Mouse (Mus musculus): ENCODE measurements around the gene Samt1. TPM values are rescaled to one million over a fixed set of nuclear protein-coding genes. Genes with fewer than 3 reads are reported as not detected.
A peak's percentile ranks its signal among the peaks of the same experiment; 100 is the strongest.
"Not testable (repeated sequence)": the region's sequence is repeated elsewhere in the genome, so short reads cannot be mapped to it uniquely, and the experiment has no call there.

The Samt1 gene
- polyA plus RNA-seq (2016; fragmentation: Nextera tagmentation; extraction: Ambion mirVana) = not detected in 2 replicates

- not testable (repeated sequence) for H3K4me3 ChIP-seq; DNase-seq (ENCODE audit: low spot score); H3K27me3 ChIP-seq (ENCODE audit: insufficient read depth, poor library complexity, severe bottlenecking); H3K4me1 ChIP-seq (replicated peaks); H3K9me3 ChIP-seq; H3K36me3 ChIP-seq; H3K27ac ChIP-seq
Observed at GRCm38 (mm10) chrX:154012540-154012939, at the start of gene Samt1. Gene Samt1 (minus strand): TSS chrX:154012640.

GRCm38 (mm10) chrX:154054939-154055338 lies 42.5 kb upstream of the Samt1 start, which contains the start of gene Gm10057:
Gene Gm10057 (minus strand): TSS chrX:154055039.
- H3K27ac ChIP-seq; H3K4me3 ChIP-seq; H3K27me3 ChIP-seq (ENCODE audit: insufficient read depth, poor library complexity, severe bottlenecking); H3K4me1 ChIP-seq (replicated peaks); DNase-seq (ENCODE audit: low spot score); H3K36me3 ChIP-seq; H3K9me3 ChIP-seq: not testable (repeated sequence)

GRCm38 (mm10) chrX:154033727-154034126 lies 21.3 kb upstream of the Samt1 start, which contains the start of gene 4921511M17Rik:
Gene 4921511M17Rik (minus strand): TSS chrX:154033827.
- DNase-seq (ENCODE audit: low spot score); H3K9me3 ChIP-seq; H3K4me3 ChIP-seq; H3K27me3 ChIP-seq (ENCODE audit: insufficient read depth, poor library complexity, severe bottlenecking); H3K4me1 ChIP-seq (replicated peaks); H3K27ac ChIP-seq; H3K36me3 ChIP-seq: not testable (repeated sequence)

- not testable (repeated sequence) for H3K9me3 ChIP-seq
Observed at GRCm38 (mm10) chrX:153976914-153977313, 35.5 kb downstream of the Samt1 start.

GRCm38 (mm10) chrX:153976467-153976866 lies 36.0 kb downstream of the Samt1 start:
- H3K4me3 ChIP-seq; H3K27me3 ChIP-seq (ENCODE audit: insufficient read depth, poor library complexity, severe bottlenecking); H3K4me1 ChIP-seq (replicated peaks); H3K27ac ChIP-seq; H3K9me3 ChIP-seq; DNase-seq (ENCODE audit: low spot score); H3K36me3 ChIP-seq: not testable (repeated sequence)
- 25% methylated on average over 4 of the region's 4 CpGs for WGBS

More at GRCm38 (mm10) chrX:153976914-153977313, 35.5 kb downstream of the Samt1 start:
- not testable (repeated sequence) for DNase-seq (ENCODE audit: low spot score); H3K27me3 ChIP-seq (ENCODE audit: insufficient read depth, poor library complexity, severe bottlenecking); H3K4me1 ChIP-seq (replicated peaks); H3K36me3 ChIP-seq; H3K27ac ChIP-seq; H3K4me3 ChIP-seq
- whole genome bisulfite sequencing = no CpG with 5 or more reads among the region's 2 CpGs

GRCm38 (mm10) chrX:153974450-153974849 lies 38.0 kb downstream of the Samt1 start:
- WGBS = 13% methylated on average over 2 of the region's 2 CpGs
- peak; percentile 3 for DNase-seq (ENCODE audit: low spot score)
- Histone ChIP-seq H3K27me3 (ENCODE audit: insufficient read depth, poor library complexity, severe bottlenecking) (no peaks in the 10 kb centered on the region), H3K36me3 (no peaks in the 10 kb centered on the region), H3K9me3 (peaks cover 3% of the 10 kb centered on the region; the same call in 1 of the 2 replicates), H3K4me3 (no peak overlapping the region), H3K27ac (no peak overlapping the region), H3K4me1 (replicated peaks) (no peaks in the 10 kb centered on the region)

GRCm38 (mm10) chrX:153952866-153953265 lies 59.6 kb downstream of the Samt1 start:
- WGBS = no CpG with 5 or more reads among the region's 2 CpGs
- H3K4me3 ChIP-seq; H3K9me3 ChIP-seq; H3K36me3 ChIP-seq; H3K27me3 ChIP-seq (ENCODE audit: insufficient read depth, poor library complexity, severe bottlenecking); H3K4me1 ChIP-seq (replicated peaks); H3K27ac ChIP-seq; DNase-seq (ENCODE audit: low spot score): not testable (repeated sequence)

Other genes with a start within 250 kb of the Samt1 start
- gene Spin2c, start 180.4 kb downstream of the Samt1 start, polyA plus RNA-seq (2016; fragmentation: Nextera tagmentation; extraction: Ambion mirVana) = 19.7 and 19.9 TPM in 2 replicates
- gene 4921511M17Rik, start 21.2 kb upstream of the Samt1 start, polyA plus RNA-seq (2016; fragmentation: Nextera tagmentation; extraction: Ambion mirVana) = not detected in 2 replicates
- not detected in 2 replicates for gene Gm10057, start 42.4 kb upstream of the Samt1 start, polyA plus RNA-seq (2016; fragmentation: Nextera tagmentation; extraction: Ambion mirVana)
- not detected in 2 replicates for gene Gm15140, start 108.0 kb upstream of the Samt1 start, polyA plus RNA-seq (2016; fragmentation: Nextera tagmentation; extraction: Ambion mirVana)

Data from hindbrain, embryonic 10.5 days (tissue).